Mouse (Mus musculus) liver, embryonic 15.5 days (tissue): ENCODE data around the gene Gm10340. TPM values are rescaled to one million over a fixed set of nuclear protein-coding genes. Genes with fewer than 3 reads are reported as not detected.
"Not testable (repeated sequence)": the region's sequence is repeated elsewhere in the genome, so short reads cannot be mapped to it uniquely, and the experiment has no call there.

ENCODE experiments used
- ATAC-seq: fragments of 200-750 bp; cut with Nextera tagmentation; 2 replicates; pipeline ENCODE4 v1.8.0; 2017; ENCODE audit warnings: moderate number of reproducible peaks, mild to moderate bottlenecking, moderate library complexity; ENCODE audit not compliant: insufficient read depth
- H3K27ac ChIP-seq: fragments of 300-500 bp; sonication (generic); replicated peaks from 2 replicates; pipeline ENCODE4 v1.5.1; 2015; ENCODE audit warnings: mild to moderate bottlenecking, inconsistent platforms
- H3K27me3 ChIP-seq: fragments of 300-500 bp; sonication (generic); 2 replicates; pipeline ENCODE4 v1.6.1; 2015; ENCODE audit warnings: mild to moderate bottlenecking, inconsistent platforms
- H3K36me3 ChIP-seq: fragments of 300-500 bp; sonication (generic); replicated peaks from 2 replicates; pipeline ENCODE4 v1.6.1; 2015; ENCODE audit warnings: moderate library complexity, mild to moderate bottlenecking, inconsistent platforms
- H3K4me1 ChIP-seq: fragments of 300-500 bp; sonication (generic); replicated peaks from 2 replicates; pipeline ENCODE4 v1.6.1; 2015; ENCODE audit warnings: inconsistent platforms
- H3K4me2 ChIP-seq: fragments of 300-500 bp; sonication (generic); 2 replicates; pipeline ENCODE4 v1.6.1; 2015; ENCODE audit warnings: moderate library complexity, mild to moderate bottlenecking, inconsistent platforms
- H3K4me3 ChIP-seq: fragments of 300-500 bp; sonication (generic); replicated peaks from 2 replicates; pipeline ENCODE4 v1.5.1; 2015; ENCODE audit warnings: mild to moderate bottlenecking, inconsistent platforms
- H3K9ac ChIP-seq: fragments of 300-500 bp; sonication (generic); 2 replicates; pipeline ENCODE4 v1.6.1; 2015; ENCODE audit warnings: moderate library complexity, mild to moderate bottlenecking, inconsistent platforms
- H3K9me3 ChIP-seq: fragments of 300-500 bp; sonication (generic); replicated peaks from 2 replicates; pipeline ENCODE4 v1.6.1; 2016; ENCODE audit warnings: inconsistent platforms
- WGBS: fragments of 180-500 bp; shearing (Covaris S2); methylation state at CpG from one replicate; pipeline ENCODE4 v1.1.7; 2015; ENCODE audit warnings: mixed read lengths; ENCODE audit not compliant: insufficient replicate concordance; 5-methylcytosine and 5-hydroxymethylcytosine counted together
- polyA plus RNA-seq: library from polyadenylated mRNA; unstranded; fragments of >200 nt; fragmentation: Nextera tagmentation; extraction: Ambion mirVana; gene quantifications from 2 replicates; pipeline ENCODE4 v1.2.1, GENCODE M21; 2015

The Gm10340 gene
- not detected in 2 replicates for polyA plus RNA-seq

DNA sequence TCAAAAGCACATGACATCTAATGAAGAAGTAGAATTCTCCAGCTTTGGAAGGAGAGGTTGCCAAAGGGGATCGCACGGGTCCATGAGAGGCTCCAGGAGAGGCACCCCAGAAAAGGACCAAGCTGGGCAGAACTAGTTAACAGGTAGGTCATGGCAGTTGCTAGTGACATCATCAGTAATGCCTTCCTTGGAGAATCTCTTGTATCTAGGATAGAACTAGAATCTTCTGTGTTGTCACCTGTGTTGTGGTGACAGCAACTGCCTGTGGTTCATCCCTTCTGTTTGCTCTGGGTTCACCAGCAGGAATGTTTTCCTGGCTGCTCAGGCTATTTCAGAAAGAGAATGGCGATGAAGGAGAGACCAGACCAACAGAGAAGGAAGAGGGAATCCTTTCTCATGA, at the start of gene Gm10340:
Gm10340 (plus strand) TSS at position 301 of the 400 bp plus-strand sequence.
- WGBS: 64% methylated on average over 2 of the region's 3 CpGs
- H3K9ac ChIP-seq, H3K27me3 ChIP-seq, H3K9me3 ChIP-seq, H3K4me3 ChIP-seq, H3K27ac ChIP-seq, H3K4me1 ChIP-seq, H3K4me2 ChIP-seq, H3K36me3 ChIP-seq, ATAC-seq: not testable (repeated sequence)

DNA sequence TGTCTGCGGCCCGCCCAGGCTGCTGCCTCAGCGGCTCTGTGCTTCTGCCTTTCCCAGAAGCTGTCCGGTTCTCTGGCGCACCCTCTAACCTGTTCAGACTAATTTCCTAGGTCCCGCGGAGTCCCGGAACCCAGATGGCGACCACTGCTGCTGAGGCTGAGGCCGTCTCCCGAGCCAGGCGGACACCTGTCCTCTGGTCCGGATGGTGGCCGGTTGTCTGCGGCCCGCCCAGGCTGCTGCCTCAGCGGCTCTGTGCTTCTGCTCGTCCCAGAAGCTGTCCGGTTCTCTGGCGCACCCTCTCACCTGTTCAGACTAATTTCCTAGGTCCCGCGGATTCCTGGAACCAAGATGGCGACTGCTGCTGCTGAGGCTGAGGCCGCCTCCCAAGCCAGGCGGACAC, 17.7 kb upstream of the Gm10340 start:
- not testable (repeated sequence) for H3K9me3 ChIP-seq, H3K9ac ChIP-seq, H3K27me3 ChIP-seq, H3K27ac ChIP-seq, H3K4me3 ChIP-seq, H3K4me2 ChIP-seq, H3K36me3 ChIP-seq, ATAC-seq, H3K4me1 ChIP-seq
- WGBS: 77% methylated on average over 20 of the region's 25 CpGs

DNA sequence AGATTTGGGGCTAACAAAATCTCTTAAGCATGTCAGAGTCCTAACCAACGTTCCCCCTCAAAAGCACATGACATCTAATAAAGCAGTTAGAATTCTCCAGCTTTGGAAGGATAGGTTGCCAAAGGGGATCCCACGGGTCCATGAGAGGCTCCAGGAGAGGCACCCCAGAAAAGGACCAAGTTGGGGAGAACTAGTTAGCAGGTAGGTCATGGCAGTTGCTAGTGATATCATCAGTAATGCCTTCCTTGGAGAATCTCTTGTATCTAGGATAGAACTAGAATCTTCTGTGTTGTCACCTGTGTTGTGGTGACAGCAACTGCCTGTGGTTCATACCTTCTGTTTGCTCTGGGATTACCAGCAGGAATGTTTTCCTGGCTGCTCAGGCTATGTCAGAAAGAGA, 54.2 kb downstream of the Gm10340 start, which contains the start of gene Gm5795:
Gm5795 (plus strand) TSS at position 301 of the 400 bp plus-strand sequence.
- not testable (repeated sequence) for H3K4me1 ChIP-seq, H3K27ac ChIP-seq, H3K4me2 ChIP-seq, H3K9me3 ChIP-seq, H3K36me3 ChIP-seq, H3K27me3 ChIP-seq, H3K9ac ChIP-seq, H3K4me3 ChIP-seq, ATAC-seq
- WGBS: no CpG with 5 or more reads among the region's 2 CpGs

Other genes with a start within 250 kb of the Gm10340 start
- not detected in 2 replicates for gene Gm2888, start 104.0 kb upstream of the Gm10340 start, polyA plus RNA-seq
- 0.10 TPM in 1 of 2 replicates, not detected in the other for gene Gm2897, start 84.7 kb upstream of the Gm10340 start, polyA plus RNA-seq
- not detected in 2 replicates for gene Gm5795, start 54.3 kb downstream of the Gm10340 start, polyA plus RNA-seq
- 0.10 and 0.13 TPM in 2 replicates for gene D830030K20Rik, start 74.5 kb downstream of the Gm10340 start, polyA plus RNA-seq
- not detected in 2 replicates for gene Gm2956, start 198.6 kb downstream of the Gm10340 start, polyA plus RNA-seq